Mouse (Mus musculus) olfactory bulb, adult 2 months (tissue): ENCODE results near the gene Arid1b. TPM values are rescaled to one million over a fixed set of nuclear protein-coding genes. Genes with fewer than 3 reads are reported as not detected.

Experiments
- H3K27ac ChIP-seq: fragments of 200-500 bp; 2 replicates; pipeline ENCODE4 v1.5.1; 2012; ENCODE audit warnings: low read depth, low read length; ENCODE audit not compliant: insufficient read depth
- H3K4me1 ChIP-seq: fragments of 200-500 bp; 2 replicates; pipeline ENCODE4 v1.6.1; 2012; ENCODE audit warnings: low read length; ENCODE audit not compliant: control insufficient read depth, insufficient read depth
- H3K4me3 ChIP-seq: fragments of 200-500 bp; 2 replicates; pipeline ENCODE4 v1.5.1; 2012; ENCODE audit warnings: mild to moderate bottlenecking, low read depth, low read length, moderate library complexity; ENCODE audit not compliant: insufficient read depth
- CTCF ChIP-seq: fragments of 200-500 bp; IDR thresholded peaks from 2 replicates; pipeline ENCODE4 v1.5.1; 2012; ENCODE audit warnings: low read depth, mild to moderate bottlenecking, low read length, moderate library complexity; ENCODE audit not compliant: insufficient read depth
- POLR2A ChIP-seq: fragments of 200-500 bp; IDR thresholded peaks from 2 replicates; pipeline ENCODE4 v1.6.1; 2012; ENCODE audit warnings: mild to moderate bottlenecking, low read depth, low read length, moderate library complexity; ENCODE audit not compliant: insufficient read depth
- WGBS: fragments of 180-500 bp; shearing (Covaris S2); methylation state at CpG from one replicate; pipeline ENCODE4 v1.1.7; 2018; 5-methylcytosine and 5-hydroxymethylcytosine counted together
- polyA plus RNA-seq: library from polyadenylated mRNA; stranded (reverse); fragments of >200 nt; gene quantifications from 2 replicates; pipeline ENCODE4 v1.2.4, GENCODE M21; 2012; ENCODE audit warnings: low replicate concordance; ENCODE audit not compliant: missing spikeins, insufficient read depth, insufficient read length

The Arid1b gene
- polyA plus RNA-seq, 1 experiment: not detected

- Histone ChIP-seq H3K27ac (no peak overlapping the region), H3K4me3 (no peak overlapping the region), H3K4me1 (peaks cover 16% of the 10 kb centered on the region)
- no peak for TF ChIP-seq CTCF
- TF ChIP-seq POLR2A: no peak
- WGBS: 65% methylated on average over 7 of the region's 7 CpGs
Measured at GRCm38 (mm10) chr17:5043871-5044270, 49.7 kb downstream of the Arid1b start.

- no peak overlapping the region for H3K27ac ChIP-seq
- H3K4me1 ChIP-seq: peaks cover 21% of the 10 kb centered on the region
- WGBS: 92% methylated on average over 5 of the region's 5 CpGs
- TF ChIP-seq POLR2A: no peak
- no peak for TF ChIP-seq CTCF
- no peak overlapping the region for H3K4me3 ChIP-seq
Measured at GRCm38 (mm10) chr17:5045613-5046012, 51.5 kb downstream of the Arid1b start.

- Histone ChIP-seq H3K4me3 (no peak overlapping the region), H3K27ac (no peak overlapping the region), H3K4me1 (peaks cover 17% of the 10 kb centered on the region)
- TF ChIP-seq POLR2A (no peak), CTCF (no peak)
- WGBS: 89% methylated on average over 4 of the region's 4 CpGs
Measured at GRCm38 (mm10) chr17:5047373-5047772, 53.2 kb downstream of the Arid1b start.

- 42% methylated on average over 8 of the region's 8 CpGs for WGBS
- Histone ChIP-seq H3K27ac (no peak overlapping the region), H3K4me1 (peaks cover 30% of the 10 kb centered on the region), H3K4me3 (no peak overlapping the region)
- TF ChIP-seq POLR2A (no peak), CTCF (no peak)
Measured at GRCm38 (mm10) chr17:5050266-5050665, 56.1 kb downstream of the Arid1b start.

GRCm38 (mm10) chr17:5050970-5051530 is 56.9 kb downstream of the Arid1b start:
- Histone ChIP-seq H3K27ac (no peak overlapping the region), H3K4me1 (peaks cover 38% of the 10 kb centered on the region), H3K4me3 (no peak overlapping the region)
- TF ChIP-seq POLR2A (no peak), CTCF (no peak)
- 63% methylated on average over 7 of the region's 7 CpGs for WGBS

GRCm38 (mm10) chr17:5052091-5052799 is 58.1 kb downstream of the Arid1b start:
- 75% methylated on average over 10 of the region's 10 CpGs for WGBS
- Histone ChIP-seq H3K4me3 (no peak overlapping the region), H3K4me1 (peaks cover 43% of the 10 kb centered on the region), H3K27ac (no peak overlapping the region)
- TF ChIP-seq CTCF (no peak), POLR2A (no peak)

- TF ChIP-seq CTCF: no peak
- TF ChIP-seq POLR2A: no peak
- 64% methylated on average over 4 of the region's 4 CpGs for WGBS
Measured at GRCm38 (mm10) chr17:5052800-5053179, 58.7 kb downstream of the Arid1b start.

GRCm38 (mm10) chr17:5053201-5053600 is 59.1 kb downstream of the Arid1b start:
- 72% methylated on average over 16 of the region's 16 CpGs for WGBS
- Histone ChIP-seq H3K27ac (no peak overlapping the region), H3K4me3 (no peak overlapping the region), H3K4me1 (peaks cover 46% of the 10 kb centered on the region)
- TF ChIP-seq CTCF (no peak), POLR2A (no peak)

More at GRCm38 (mm10) chr17:5052800-5053179, 58.7 kb downstream of the Arid1b start:
- H3K4me1 ChIP-seq: peaks cover 45% of the 10 kb centered on the region
- no peak overlapping the region for H3K27ac ChIP-seq
- no peak overlapping the region for H3K4me3 ChIP-seq

GRCm38 (mm10) chr17:5055412-5055811 is 61.3 kb downstream of the Arid1b start:
- no peak overlapping the region for H3K27ac ChIP-seq
- no peak for TF ChIP-seq POLR2A
- no peak for TF ChIP-seq CTCF
- H3K4me1 ChIP-seq: peaks cover 48% of the 10 kb centered on the region
- H3K4me3 ChIP-seq: no peak overlapping the region
- 66% methylated on average over 6 of the region's 6 CpGs for WGBS
